Mouse (Mus musculus) v-Abl transformed pro-B cells (cell line): ENCODE measurements at regions not wholly inside any gene's neighbourhood (a gene's known extent, or its start where the extent isn't known, plus 50 kb on each side); places are given as distances from the start of the nearest gene placed in this dataset.

Experiments
- in situ Hi-C, 2 experiments: fragments of 400-800 bp; cut with MboI; formaldehyde crosslinking; loops; one replicate each; pipeline ENCODE4 v1.15.1; 2025; ENCODE audit not compliant: unreplicated experiment in 2 of 2

DNA sequence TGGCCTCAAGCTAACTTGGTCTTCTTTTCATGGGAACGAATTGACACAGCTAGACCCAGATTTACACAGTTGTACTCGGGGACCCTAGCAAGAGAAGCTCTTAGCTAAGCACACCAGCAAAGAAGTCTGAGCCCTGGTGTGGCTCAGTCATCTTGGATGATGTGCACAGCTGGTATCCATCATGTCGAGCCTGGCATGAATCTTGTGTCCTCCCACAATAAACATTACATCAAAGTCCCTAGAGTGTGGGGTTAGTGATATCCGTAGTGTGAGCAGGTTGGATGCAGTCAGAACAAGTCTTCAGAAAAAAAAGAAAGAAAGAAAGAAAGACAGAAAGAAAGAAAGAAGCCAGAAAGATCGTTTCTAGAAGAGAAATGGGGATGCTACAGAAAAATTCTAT is 52.1 kb upstream of the Hmcn1 start:
- in situ Hi-C loops = no loop called here

DNA sequence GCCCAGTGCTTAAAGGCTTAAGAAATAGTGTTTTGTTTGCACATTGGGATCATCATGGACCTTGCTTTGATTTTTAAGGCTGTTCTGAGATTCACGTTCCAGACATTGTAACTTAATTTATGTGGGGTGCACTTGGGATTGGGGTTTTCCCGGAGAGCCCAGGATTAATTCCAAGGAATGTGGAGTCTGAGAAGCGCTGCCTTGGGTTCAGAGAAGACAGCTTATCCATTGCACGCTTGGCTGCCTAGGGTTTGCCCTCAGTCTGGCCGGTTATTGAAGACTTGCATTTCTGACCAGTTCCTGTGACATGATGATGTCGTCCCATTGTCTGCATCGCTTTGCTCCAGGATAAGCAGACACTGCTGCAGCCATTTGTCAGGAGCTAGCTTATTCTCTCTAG is 53.4 kb upstream of the Hmcn1 start:
- in situ Hi-C loops = no loop called here

DNA sequence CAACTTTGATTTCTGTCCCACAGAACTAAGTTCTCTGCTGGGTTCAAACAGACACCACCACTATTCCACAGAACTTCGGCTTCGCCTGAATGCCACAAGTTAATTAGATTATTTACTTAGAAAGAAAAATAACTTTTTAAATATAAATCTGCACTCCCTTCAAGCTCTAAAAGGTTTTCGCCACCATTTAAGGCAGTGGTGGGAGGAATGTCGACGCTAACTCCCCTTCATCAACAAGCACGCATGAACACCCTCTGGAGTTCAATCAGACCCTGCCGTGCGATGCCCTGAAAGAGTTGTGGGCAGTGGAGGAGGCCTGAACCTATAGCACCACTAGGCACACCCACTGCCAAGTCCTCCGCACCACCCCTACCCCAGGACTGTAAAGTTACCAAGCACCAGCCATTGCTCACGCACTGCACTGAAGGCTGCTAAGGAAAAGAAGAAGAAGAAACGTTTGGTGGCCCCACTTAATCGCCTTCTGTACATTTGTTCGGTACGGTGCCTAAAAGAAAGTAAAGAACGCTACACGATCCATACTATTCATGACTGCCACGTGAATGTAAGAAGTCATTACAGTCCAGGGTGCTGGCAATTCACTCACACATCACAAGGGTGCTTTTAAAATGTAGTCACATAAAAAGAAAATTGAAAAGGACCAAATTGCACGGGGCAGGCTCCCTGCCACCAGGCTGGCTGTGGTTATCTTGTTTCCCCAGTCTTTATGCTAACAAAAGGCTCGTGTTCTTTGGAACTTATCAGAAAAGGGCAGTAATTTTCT is 56.7 kb upstream of the Hmcn1 start:
- in situ Hi-C loops = no loop called here

DNA sequence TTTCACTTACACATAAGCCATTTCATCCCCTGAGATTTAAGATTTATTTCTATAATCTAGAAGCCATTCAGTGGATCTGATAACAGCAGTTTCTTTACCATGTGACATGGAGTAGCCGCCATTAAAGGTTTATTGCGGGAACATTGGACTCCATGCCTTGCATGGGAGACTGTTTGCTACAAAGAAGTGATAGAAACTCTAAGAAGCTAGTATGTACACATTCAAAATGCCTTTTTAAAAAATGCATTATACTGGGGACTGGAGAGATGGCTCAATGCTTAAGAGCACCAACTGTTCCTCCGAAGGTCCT is 57.2 kb upstream of the Hmcn1 start:
- in situ Hi-C loops = no loop called here

DNA sequence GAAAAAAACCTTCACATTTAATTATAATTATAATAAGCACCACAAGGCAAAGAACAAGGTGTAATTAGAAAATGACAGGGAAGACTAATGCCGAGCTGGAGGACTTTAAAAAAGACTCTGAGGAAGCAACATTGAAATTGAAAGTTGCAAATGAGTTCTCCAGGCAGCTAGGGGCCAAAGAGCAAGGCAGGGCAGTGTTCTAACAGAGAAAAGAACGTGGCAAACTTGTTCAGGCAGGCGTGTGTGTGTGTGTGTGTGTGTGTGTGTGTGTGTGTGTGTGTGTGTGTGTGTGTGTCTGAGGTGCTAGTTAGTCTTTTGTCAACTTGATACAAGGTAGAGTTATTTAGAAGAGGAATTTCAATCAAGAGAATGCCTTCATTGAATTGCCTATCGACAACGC is 60.0 kb upstream of the Hmcn1 start:
- in situ Hi-C loops = no loop called here

DNA sequence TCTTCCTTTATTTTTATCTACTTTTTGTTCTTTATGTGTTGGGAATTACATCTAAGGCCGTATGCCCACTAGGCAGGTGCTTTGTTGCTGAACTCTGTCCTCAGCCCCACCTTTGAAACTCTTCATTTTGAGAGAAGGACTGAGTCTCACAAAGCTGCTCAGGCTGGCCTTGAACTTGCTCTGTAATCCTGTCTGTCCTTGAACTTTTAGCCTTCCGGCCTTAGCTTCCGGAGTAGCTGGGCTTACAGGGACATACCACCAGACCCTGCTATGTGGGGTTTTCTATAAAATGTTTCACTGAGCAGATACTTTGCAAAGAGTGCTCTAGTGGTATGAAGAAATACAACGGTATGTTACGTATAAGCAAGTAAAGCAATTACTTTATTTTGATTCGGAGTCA is 62.2 kb upstream of the Hmcn1 start:
- in situ Hi-C loops = no loop called here

DNA sequence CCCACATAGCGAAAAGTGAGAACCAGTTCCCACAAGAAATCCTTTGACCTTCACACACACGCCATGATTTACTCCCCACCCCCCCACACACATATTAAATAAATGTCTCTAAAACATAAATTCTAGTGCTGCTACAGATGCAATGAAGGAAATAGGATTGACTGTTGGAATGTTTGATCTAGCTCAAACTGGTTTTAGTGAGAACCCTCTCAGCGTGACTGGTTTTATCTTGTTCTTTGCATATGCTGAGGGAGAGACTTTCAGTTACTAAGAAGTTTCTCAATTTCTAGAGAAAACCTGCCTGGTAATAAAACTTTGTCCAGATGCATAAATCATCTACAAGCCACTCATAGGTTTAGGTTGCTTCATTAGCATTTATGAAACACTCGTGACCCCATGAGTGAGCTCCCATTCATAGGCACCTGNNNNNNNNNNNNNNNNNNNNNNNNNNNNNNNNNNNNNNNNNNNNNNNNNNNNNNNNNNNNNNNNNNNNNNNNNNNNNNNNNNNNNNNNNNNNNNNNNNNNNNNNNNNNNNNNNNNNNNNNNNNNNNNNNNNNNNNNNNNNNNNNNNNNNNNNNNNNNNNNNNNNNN is 66.4 kb upstream of the Hmcn1 start:
- in situ Hi-C loops = no loop called here

DNA sequence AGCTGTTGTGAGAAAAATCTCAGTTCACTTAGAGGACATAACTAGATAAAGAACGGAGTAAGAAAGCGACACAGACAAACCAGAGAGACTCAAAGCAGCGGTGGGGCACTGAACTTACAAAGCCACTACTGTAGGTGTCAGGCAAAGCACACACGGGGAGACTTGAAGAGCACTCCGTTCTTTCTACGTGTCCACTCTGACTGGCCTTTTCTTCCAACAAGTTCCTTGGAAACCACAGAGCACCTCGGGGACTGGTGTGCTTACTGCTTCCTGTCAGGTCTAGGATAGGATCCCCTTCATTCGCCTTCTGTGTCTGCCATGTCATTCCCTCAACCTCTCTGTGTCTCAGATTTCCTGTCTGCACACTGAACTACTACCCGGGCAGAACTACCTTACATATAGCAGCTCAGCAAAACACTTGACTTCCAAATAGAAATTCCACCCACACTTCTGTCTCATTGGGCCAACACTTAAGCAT is 71.9 kb upstream of the Hmcn1 start:
- in situ Hi-C loops = no loop called here

DNA sequence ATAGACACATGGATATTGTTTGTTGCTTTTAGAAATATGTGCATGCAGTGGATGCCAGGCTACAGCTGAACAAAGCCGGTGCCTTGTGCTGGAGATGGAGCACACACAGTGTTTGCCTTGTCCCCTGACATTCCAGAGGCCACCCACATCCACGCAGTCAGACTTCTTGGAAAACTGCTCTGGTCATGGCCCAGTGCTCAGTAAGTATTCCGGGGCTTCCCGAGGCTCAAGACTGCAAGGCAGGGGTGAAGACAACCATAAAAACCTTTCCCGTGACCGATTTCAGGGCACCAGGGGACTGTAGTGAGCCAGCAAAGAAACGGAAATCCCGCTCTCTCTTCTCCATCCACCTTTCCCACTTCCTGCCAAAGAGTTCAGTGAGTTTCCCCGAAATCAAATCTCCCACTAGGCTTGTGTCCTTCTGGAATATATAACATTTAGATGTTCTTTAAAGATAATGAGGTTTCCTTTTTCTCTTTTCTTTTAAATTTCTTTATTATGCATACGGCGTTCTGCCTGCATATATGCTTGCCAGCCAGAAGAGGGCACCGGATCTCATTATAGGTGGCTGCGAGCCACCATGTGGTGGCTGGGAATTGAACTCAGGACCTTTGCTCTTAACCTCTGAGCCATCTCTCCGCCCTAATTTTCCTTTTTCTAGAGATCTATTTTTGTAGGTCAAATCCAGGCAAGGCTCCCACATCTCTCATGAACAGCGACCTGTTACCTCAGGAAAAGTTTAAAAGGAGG is 73.3 kb upstream of the Hmcn1 start:
- in situ Hi-C loops = no loop called here

DNA sequence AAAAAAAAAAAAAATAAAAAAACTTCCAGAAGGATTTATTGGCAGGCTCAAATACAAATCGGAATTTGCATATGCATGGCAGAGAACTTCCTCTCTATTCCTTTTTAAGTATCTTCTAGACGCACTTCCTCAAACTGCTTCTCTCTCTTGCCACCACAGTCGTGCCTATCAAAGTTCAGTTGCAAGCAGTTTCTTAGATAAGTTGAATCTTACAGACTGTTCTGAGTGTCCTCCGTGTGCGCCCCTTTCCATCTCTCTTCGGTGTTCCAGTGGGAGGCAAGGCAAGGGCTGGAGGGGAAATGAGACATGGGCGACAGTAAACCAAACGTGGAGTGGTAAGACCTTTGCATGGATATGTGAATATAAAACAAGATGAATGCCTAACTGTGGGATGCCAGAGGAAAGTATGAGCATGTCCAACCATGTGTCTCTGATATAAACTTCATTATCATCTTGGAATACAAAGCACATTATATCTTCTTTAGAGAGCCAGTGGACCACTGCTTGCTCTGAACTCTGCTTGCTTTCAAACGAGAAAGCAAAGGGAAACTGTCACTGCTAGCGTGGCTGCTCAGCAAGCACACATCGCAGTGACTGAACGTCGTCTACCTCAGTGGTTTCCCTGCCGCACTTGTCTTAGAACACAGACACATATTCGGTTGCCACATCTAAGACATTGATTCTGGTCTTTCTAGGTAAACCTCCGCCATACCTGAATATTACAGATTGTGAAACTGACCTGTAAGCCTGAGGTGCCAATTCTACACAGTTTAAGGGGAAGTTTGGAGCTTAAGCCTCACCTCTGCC is 81.5 kb upstream of the Hmcn1 start:
- in situ Hi-C loops = loop anchor here (5.0 to 10.0 kb wide), 2 partner anchors 278 to 630 kb away; no protein-coding TSS in a partner anchor

DNA sequence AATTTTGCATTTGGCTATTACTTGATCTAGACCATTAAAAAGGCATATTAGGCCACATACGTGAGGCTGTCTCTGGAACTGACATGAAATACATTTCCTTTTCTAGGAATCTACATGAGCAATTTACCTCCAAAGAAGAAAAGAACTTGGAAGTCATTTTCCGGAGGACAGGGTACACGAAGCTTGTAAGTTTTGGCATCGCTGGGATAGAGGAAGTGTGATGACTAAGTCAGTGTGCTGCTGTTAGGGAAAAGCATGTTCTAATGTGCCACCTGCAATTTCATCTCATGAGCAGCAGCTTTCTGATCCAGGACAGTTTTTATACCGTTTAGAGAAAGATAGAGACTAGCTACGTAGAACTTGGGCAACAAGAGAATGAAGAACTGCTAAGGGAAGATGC is 82.3 kb upstream of the Hmcn1 start:
- in situ Hi-C loops = loop anchor here (5.0 to 10.0 kb wide), 2 partner anchors 277 to 629 kb away; no protein-coding TSS in a partner anchor

DNA sequence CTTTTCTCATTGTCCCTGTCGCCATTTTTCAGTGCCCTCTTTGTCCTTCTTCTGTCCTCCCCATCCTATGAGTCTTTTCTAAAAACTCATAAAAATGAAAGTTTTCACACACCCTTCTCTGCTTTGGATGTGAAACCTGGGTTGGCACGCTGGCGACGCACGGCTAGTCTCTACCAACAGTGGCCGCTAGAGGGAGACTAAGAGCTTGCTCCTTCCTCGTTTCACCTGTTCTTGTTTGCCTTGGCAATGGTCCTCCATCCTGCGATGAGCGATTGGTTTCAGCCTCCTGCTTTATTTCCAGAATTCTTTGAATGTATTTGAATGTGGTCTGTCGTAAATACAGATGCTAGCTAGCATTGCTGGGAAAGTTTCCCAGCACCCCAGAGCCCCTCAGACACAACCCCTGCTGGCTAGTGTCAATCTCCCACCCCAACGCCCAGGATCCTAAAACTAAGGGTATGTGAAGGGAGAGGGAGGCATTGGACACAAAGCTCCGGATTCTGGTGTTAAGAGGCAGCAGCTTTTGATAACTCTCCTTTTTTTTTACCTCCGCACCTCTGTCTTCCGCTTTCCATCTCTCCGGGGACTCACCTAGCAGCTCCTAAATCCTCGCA is 85.8 kb upstream of the Hmcn1 start:
- in situ Hi-C loops = loop anchor here (5.0 to 10.0 kb wide), 2 partner anchors 273 to 626 kb away; no protein-coding TSS in a partner anchor

DNA sequence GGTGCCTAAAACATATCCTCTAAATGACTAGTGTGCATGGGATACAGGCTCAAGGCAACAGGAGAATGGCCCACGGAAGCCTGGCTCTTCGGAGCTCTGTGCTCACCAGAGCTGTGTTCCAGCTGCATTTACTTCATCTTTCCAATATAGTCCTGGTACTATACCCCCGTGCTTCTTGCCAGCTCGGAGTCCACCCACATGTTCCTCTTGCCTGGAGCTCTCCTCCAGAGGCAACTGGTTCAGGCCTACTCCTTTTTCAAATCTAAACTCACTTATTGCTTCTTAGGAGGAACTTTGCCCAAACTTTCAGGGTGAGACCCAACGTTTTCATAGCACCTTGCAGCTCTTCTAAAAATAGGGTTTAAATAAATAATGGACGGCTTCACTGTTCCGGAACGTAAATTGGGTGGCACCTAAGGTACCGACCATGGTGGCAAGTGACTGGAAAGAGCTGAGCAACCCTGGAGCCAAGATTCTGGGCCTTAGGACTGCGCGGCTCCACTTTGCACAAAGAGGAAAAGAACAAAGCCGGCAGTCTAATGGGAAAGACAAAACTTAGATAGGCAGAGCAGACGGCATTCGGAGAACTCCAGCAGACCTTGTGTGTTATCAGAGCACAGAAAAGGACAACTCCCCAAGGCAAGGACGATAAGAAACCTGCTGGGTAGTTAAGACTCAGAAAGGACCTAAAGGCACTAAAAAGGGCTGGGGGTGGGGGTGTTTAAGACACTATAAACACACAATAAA is 86.6 kb upstream of the Hmcn1 start:
- in situ Hi-C loops = loop anchor here (5.0 to 10.0 kb wide), 2 partner anchors 273 to 625 kb away; no protein-coding TSS in a partner anchor

DNA sequence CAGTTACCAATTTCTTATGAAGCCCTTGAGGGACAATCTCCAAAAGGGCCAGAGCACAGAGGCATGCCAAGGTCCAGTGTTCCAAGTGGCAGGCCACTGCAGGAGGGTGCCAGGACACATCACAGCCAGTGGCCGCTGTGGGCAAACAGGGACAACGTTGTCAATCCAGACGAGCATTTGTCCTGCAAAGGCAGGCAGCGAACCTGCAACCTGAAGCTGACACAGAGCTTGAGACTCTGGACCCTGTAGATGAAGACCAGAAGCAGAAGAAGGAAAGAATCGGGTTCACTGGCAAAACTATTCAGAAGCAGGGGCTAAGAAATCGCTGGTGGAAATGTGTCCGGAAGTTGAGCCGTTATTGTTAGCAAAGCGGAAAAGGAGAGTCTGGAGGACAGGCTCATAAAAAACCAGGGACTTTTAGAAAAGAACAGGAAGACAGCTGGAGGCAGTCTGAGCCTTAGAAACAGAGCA is 87.3 kb upstream of the Hmcn1 start:
- in situ Hi-C loops = no loop called here

DNA sequence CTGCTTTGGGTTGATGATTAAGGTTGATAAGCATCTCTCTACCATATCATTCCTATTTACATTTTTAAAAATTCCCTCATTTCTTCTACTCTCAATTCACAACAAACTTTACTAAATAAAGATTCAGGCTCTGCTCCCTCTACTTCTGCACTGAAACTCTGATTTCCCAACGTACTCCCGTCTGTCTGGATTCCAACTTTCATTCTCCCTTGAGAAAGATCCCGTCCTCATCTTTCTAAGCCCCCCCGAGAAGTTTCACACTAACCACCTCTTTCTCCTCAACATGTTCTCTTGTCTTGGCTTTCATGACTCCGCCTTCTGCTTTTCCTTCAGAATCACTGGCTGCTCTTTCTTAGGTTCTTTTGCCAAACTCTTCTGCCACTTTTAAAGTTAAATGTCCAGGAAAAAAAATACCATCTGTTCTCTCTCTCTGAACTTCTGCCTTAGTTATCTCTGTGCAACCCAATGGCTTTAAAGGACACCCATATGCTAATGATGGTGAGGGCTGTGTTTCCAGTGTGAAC is 89.3 kb upstream of the Hmcn1 start:
- in situ Hi-C loops = no loop called here

DNA sequence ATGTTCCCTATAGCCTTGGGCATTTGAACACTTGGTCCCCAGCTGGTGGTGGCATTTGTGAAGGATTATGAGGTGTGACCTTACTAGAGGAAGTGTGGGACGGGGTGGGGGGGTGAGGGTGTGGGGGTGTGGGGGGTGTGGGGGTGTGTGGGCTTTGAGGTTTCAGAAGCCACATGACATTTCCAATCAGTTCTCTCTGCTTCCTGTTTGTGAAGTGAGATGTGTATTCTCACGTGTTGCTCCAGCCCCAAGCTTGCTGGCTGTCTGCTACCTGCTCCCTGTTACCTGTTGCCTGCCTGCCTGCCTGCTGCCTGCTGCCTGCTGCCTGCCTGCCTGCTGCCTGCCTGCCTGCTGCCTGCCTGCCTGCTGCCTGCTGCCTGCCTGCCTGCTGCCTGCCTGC is 90.6 kb upstream of the Hmcn1 start:
- in situ Hi-C loops = no loop called here

DNA sequence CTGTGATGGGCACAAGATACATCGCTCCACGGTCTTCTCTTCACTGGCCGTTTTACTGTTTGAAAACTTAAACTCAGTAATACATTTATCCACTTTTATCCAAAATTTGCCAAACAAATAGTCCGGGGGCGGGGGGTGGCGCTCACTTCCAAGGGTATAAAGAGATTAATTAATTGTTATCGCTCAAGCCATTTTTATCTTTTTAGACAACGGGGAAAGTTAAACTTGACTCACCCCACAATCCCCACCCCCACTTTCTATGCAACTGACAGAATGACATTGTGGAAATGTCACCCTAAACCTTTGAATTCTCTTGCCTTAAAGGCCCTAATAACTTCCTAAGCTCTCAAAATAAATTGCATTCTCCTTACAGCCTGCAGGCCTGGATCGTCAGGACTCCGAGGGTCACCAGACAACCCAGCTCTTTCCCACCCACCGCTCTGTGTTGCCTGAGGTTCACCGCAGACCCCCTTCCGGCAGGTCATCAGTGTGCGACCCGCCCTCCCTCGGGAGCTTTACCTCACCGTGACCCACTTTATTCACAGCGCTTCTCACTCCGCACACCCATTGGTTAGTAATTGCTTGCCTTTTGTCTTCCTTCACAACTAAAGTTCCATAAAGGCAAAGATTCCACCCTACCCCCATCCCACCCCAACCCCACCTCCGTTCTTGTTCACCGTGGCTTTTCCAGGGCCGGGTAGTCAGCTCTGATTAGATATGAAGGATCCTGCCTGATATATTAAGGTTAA is 93.0 kb upstream of the Hmcn1 start:
- in situ Hi-C loops = no loop called here

DNA sequence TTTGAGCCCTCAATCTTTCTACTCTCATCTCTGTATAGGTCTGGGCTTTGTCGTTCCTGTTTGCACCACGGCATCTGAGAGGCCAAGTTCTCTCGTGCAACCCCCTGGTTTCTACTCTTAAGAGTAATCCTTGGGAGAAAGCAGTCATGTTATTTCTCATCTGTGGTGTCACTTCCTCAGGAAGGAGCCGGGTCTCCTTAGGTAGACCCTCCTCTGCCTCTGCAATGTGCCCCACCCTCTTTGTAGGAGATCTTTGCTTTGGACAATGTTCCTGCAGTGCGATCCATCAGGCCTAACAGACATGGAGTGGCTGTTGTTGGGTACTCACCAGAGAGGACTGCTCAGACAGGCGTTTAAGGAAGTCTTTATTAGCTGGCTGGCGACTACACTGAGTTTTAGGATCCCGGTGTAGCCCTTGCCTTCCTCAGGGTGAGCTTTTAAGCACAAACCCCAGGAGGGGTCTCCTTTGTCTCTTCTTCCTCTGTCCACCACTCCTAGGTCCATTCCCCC is 94.0 kb upstream of the Hmcn1 start:
- in situ Hi-C loops = no loop called here
